Mouse (Mus musculus) spleen, postnatal 10 days (tissue): Measurements from ENCODE around the gene Cylc2.

Source experiments
- DNase-seq, 2 experiments: peaks; one replicate each; pipeline ENCODE4 v3.0.0; 2021 to 2022; ENCODE audit warnings: low spot score in 2 of 2

Gene Cylc2

DNA sequence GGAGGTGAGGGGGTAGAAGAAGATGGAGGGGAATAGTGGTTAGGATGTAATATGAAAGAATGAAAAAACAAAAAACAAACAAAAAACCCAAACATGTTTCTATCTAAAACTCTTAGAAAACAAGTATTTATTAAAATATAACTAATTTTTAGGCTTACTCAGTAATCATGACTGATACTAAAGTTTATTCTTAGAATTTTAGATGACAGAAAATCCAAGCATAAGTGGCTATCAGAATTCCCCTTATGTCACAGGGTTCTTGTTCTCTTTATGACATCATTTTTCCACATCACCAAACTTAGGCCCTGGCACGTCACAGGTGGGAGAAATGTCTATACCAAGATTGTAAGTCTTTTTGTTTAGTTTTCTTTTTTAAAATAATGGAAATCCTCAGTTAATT lies at the start of gene Cylc2:
TSS of gene Cylc2 (plus strand) at position 301 of the 400 bp plus-strand sequence.
- no peak for DNase-seq
